Mouse (Mus musculus) limb, embryonic 10.5 days (tissue): Measurements from ENCODE around the gene Vamp9. TPM values are rescaled to one million over a fixed set of nuclear protein-coding genes. Genes with fewer than 3 reads are reported as not detected.

Experiments used
- DNase-seq: peaks from one replicate; pipeline ENCODE4 v3.0.0-alpha.2; 2017; ENCODE audit warnings: low spot score
- H3K27ac ChIP-seq: fragments of 300-500 bp; sonication (generic); 2 replicates; pipeline ENCODE4 v1.5.1; 2016; ENCODE audit warnings: mild to moderate bottlenecking
- H3K27me3 ChIP-seq: fragments of 300-500 bp; sonication (generic); 2 replicates; pipeline ENCODE4 v1.6.1; 2016; ENCODE audit warnings: low read depth, mild to moderate bottlenecking; ENCODE audit not compliant: poor library complexity, severe bottlenecking
- H3K36me3 ChIP-seq: fragments of 300-500 bp; sonication (generic); 2 replicates; pipeline ENCODE4 v1.6.1; 2016; ENCODE audit warnings: mild to moderate bottlenecking, moderate library complexity
- H3K4me1 ChIP-seq: fragments of 300-500 bp; sonication (generic); 2 replicates; pipeline ENCODE4 v1.6.1; 2016
- H3K4me3 ChIP-seq: fragments of 300-500 bp; sonication (generic); 2 replicates; pipeline ENCODE4 v1.5.1; 2016; ENCODE audit warnings: mild to moderate bottlenecking, moderate library complexity
- H3K9me3 ChIP-seq: fragments of 300-500 bp; sonication (generic); replicated peaks from 2 replicates; pipeline ENCODE4 v1.6.1; 2016; ENCODE audit warnings: mild to moderate bottlenecking
- WGBS: fragments of 180-500 bp; shearing (Covaris S2); methylation state at CpG from one replicate; pipeline ENCODE4 v1.1.7; 2016; 5-methylcytosine and 5-hydroxymethylcytosine counted together
- polyA plus RNA-seq: library from polyadenylated mRNA; unstranded; fragments of >200 nt; fragmentation: Nextera tagmentation; extraction: Ambion mirVana; gene quantifications from 2 replicates; pipeline ENCODE4 v1.2.1, GENCODE M21; 2016

Vamp9 gene
- polyA plus RNA-seq, 1 experiment from 2014 or later = not detected

DNA sequence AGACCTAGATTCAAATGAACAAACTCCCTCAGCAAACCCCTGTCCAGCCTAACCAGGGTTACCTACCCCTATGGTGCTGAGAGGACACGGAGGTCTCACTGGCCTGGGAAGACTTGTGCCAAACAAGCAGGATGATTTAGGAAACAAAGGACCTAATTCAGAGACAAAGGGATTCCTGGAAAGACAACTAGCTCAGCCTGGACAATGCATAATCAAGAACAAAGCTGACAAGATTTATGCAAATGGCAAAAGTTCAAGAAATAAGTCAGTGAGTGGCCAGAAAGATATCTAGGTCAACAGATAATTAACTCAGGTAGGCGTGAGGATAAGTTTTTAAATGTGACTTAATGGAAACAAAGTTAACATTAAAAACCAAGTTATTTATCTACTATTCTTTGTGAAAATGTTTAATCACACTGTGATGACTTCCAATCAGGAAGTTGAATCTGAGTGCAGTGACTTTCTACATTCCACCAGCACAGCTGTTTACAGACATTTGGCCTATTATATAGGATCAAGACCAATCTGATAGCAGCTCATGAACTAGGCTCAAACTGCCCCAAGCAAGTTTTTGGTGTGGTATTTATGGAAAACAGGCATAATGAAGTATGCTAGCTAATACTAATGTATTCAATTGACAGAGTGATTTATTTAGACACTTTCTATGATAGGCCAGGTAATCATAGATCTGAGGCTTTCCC, 53.3 kb downstream of the Vamp9 start:
- no peak overlapping the region for H3K27ac ChIP-seq
- DNase-seq = no peak
- H3K4me1 ChIP-seq = no peaks in the 10 kb centered on the region
- no peak overlapping the region for H3K4me3 ChIP-seq
- no peaks in the 10 kb centered on the region for H3K27me3 ChIP-seq
- peaks cover 76% of the 10 kb centered on the region for H3K36me3 ChIP-seq
- H3K9me3 ChIP-seq = no peaks in the 10 kb centered on the region
- WGBS = 90% methylated on average over 2 of the region's 2 CpGs

DNA sequence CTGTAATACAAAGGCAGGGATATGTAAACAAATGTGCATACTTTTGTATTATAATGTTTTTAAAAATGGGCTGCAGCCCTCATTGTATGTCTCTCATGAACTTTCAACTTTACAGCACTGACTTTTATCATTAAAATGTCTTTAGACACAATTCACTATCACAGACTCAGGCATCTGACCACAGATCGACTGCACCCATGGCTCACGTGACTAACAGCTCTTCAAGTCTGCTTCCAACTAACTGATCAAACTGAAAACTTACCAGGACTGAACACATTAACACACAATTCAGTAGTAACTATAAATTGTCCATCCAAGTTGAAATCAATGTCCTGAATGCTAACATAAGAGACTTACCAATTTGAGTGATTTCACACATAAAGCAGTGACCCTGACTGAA, 53.9 kb downstream of the Vamp9 start:
- H3K4me1 ChIP-seq = no peaks in the 10 kb centered on the region
- H3K27ac ChIP-seq = no peak overlapping the region
- no peaks in the 10 kb centered on the region for H3K9me3 ChIP-seq
- H3K27me3 ChIP-seq = no peaks in the 10 kb centered on the region
- WGBS = 91% methylated on average over 2 of the region's 2 CpGs
- DNase-seq = no peak
- peaks cover 82% of the 10 kb centered on the region for H3K36me3 ChIP-seq
- H3K4me3 ChIP-seq = no peak overlapping the region

DNA sequence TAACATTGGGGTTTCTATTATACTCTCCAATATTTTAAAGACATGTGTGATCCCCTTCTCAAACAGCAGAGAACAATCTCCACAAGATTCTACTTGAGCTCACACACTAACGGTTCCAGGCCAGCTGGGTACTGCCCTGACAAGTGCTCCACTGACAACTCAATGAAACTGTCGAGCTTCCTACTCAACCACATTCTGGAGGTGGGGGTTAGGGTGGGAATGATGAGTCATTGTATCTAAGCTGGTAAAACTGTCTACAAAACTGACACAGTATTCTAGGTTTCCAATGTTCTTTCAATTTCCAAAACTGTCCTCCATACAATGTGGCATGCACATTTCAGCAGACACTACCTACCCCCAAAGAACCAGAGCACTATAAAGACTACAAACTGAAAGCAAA, 67.9 kb downstream of the Vamp9 start:
- DNase-seq = no peak
- no peaks in the 10 kb centered on the region for H3K9me3 ChIP-seq
- peaks cover 28% of the 10 kb centered on the region for H3K4me1 ChIP-seq
- H3K36me3 ChIP-seq = peaks cover 80% of the 10 kb centered on the region
- H3K4me3 ChIP-seq = peak overlapping the region; percentile 98; the same call in 1 of the 2 replicates
- no peak overlapping the region for H3K27ac ChIP-seq
- H3K27me3 ChIP-seq = no peaks in the 10 kb centered on the region
- 52% methylated on average over 2 of the region's 2 CpGs for WGBS

DNA sequence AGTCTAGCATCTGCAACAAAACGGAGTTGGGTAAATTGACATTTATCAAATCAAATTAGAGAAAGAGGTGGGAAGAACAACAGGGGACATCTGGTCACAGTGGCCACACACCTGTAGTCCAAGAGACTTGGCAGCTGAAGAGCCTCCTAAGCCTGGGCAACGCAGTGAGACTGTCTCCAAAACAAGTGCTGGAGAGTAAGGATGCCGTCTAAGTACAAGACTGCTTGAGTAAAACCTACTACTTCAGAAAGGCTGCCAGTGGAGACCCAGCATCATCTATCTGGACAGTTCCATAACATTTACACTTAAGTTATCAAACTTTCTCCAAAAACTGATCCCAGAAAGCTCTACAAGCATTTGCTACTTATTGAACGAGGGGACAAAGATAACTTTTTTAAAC, 69.0 kb downstream of the Vamp9 start:
- Histone ChIP-seq H3K4me3 (peak overlapping the region; percentile 98), H3K4me1 (peaks cover 32% of the 10 kb centered on the region), H3K27me3 (no peaks in the 10 kb centered on the region), H3K9me3 (no peaks in the 10 kb centered on the region), H3K36me3 (peaks cover 72% of the 10 kb centered on the region), H3K27ac (no peak overlapping the region)
- DNase-seq = no peak
- WGBS = 83% methylated on average over 4 of the region's 4 CpGs

DNA sequence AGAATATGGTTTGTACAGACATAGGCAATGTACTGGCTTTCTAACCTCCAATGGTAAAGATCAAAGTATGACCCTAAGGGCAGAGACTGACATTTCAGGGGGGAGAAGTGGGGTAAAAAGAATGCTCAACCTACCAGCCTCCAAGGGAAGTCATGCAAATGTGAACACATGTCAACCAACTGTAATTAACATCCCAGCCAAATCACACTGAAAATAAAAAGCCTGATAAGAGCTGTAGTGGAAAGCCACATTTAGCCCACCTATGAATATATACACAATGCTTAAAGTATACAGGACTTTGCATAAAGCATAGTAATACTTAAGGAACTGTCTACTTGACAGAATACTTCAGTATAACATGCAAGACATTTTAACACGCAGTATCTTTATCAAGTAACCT, 69.7 kb downstream of the Vamp9 start:
- Histone ChIP-seq H3K9me3 (no peaks in the 10 kb centered on the region), H3K27me3 (no peaks in the 10 kb centered on the region), H3K4me3 (peak overlapping the region; percentile 98), H3K27ac (no peak overlapping the region), H3K36me3 (peaks cover 66% of the 10 kb centered on the region), H3K4me1 (peaks cover 32% of the 10 kb centered on the region)
- DNase-seq = no peak
- WGBS = 82% methylated on average over 1 of the region's 1 CpGs

DNA sequence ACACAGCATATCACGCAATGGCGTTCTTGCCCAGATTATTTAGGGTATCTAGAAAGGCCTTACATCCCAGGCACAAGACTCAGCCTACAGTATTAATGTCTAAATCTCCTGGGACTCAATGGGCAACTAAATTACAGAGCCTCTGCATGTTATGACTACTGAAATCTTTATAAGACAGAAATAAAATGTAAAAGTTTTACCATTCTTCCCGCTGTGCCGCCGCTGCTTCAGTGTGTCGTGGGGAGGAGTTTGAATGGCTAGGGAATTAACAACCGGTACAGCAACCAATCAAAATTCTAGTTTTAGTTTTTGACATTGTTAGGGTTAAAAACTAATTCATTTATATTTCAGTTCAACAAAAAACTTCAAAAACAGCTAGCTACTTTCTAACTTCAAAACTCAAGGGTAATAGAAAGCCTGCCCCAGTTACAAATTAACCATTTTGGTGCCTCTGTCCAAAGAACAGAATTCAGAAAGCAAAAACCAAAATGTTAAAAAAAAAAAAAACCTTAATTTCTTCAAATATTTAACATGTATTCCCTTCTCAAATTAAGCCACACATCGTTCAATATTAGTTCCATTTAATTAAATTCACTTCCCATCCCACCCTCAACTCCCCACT, 70.4 kb downstream of the Vamp9 start:
- peaks cover 32% of the 10 kb centered on the region for H3K4me1 ChIP-seq
- no peaks in the 10 kb centered on the region for H3K9me3 ChIP-seq
- no peaks in the 10 kb centered on the region for H3K27me3 ChIP-seq
- peak overlapping the region; percentile 98 for H3K4me3 ChIP-seq
- peaks cover 61% of the 10 kb centered on the region for H3K36me3 ChIP-seq
- 36% methylated on average over 8 of the region's 8 CpGs for WGBS
- no peak for DNase-seq
- H3K27ac ChIP-seq = peak overlapping the region; percentile 100; the same call in 1 of the 2 replicates

DNA sequence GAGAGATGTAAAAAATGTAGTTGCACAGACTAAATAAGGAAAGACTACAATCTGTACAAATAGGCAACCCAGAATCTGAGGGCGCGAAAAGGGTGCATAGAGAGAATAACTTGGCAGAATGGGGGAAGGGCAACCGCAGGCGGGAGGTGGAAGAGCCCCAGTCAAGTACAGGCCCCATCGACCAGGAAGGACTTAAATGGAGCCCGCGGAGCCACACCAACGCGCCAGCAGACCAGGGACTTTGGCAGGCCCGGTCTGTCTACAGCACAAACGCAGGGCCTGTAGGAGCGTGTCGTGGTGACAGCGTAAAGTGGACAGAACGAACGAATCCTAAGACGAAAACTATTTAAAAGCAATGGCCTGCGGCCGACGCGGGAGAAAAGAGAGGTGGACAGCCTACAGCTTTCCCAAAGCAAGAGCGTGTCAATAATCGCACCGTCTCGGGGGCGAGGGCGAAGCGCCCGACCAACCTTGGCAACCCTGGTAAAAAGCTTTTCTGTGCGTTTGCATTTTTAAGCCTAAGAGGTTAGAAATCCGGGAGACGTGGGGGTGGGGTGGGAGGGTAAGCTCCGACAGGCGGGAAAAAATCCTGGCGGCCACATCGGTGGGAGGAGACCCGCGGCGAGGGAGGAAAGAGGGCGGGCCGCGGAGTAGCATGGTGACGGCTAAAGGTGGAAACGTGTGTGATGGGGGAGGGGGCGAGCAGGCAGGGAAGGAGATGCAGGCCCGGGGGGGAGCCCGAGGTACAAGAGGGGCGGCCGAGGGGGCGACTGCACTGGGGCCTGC, 71.7 kb downstream of the Vamp9 start:
- peak overlapping the region; percentile 100 for H3K27ac ChIP-seq
- H3K4me3 ChIP-seq = peak overlapping the region; percentile 98
- H3K4me1 ChIP-seq = peaks cover 32% of the 10 kb centered on the region
- WGBS = under 1% methylated on average over 48 of the region's 50 CpGs
- H3K27me3 ChIP-seq = no peaks in the 10 kb centered on the region
- peaks cover 49% of the 10 kb centered on the region for H3K36me3 ChIP-seq
- no peaks in the 10 kb centered on the region for H3K9me3 ChIP-seq
- peak; percentile 87 for DNase-seq

DNA sequence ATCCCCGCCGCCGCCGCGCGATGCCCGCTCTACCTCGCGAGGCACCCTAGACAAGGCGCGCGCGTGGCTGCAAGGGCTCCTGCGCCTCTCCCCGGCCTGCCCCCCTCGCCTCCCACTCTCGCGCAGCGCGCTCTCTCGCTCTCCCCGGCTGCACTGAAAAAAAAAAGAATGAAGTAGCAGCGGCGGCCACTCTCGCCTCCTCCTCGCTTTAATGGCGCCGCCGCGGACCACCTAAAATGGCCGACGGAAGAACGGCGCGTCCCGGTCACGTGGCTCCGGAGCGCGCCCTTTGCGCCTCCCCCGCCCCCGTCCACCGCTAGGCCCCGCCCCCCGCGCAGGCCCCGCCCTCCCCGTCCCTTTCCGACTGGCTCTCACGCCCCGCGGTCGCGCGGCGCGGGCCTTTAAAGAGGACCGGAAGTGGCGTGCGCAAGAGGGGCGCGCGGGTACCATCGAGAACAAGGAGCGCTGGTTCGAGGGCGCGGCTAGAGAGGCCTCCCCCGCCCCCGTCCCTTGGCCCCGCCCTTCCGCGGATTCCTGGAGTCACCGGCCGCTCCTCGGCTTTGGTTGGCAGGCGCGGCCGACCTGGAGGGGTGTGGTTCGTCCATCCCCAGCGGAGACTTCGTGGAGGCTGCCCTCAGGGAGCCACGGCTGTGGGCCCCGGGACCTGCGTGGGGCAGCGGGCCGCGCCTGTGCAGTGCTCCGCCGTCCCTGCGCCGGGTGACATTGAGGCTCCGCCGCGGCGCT, 72.8 kb downstream of the Vamp9 start, which contains the start of the genes Hnrnpd and 4930524J08Rik:
Hnrnpd (minus strand) TSS at position 240 of the 744 bp plus-strand sequence.
4930524J08Rik (plus strand) TSS at position 363 of the 744 bp plus-strand sequence.
- WGBS = under 1% methylated on average over 96 of the region's 97 CpGs
- no peaks in the 10 kb centered on the region for H3K9me3 ChIP-seq
- no peaks in the 10 kb centered on the region for H3K27me3 ChIP-seq
- H3K27ac ChIP-seq = peak within 1 kb of the TSS; percentile 100
- peaks cover 29% of the 10 kb centered on the region for H3K4me1 ChIP-seq
- H3K36me3 ChIP-seq = peaks cover 37% of the 10 kb centered on the region
- peak; percentile 99 for DNase-seq
- peak within 1 kb of the TSS; percentile 98 for H3K4me3 ChIP-seq

DNA sequence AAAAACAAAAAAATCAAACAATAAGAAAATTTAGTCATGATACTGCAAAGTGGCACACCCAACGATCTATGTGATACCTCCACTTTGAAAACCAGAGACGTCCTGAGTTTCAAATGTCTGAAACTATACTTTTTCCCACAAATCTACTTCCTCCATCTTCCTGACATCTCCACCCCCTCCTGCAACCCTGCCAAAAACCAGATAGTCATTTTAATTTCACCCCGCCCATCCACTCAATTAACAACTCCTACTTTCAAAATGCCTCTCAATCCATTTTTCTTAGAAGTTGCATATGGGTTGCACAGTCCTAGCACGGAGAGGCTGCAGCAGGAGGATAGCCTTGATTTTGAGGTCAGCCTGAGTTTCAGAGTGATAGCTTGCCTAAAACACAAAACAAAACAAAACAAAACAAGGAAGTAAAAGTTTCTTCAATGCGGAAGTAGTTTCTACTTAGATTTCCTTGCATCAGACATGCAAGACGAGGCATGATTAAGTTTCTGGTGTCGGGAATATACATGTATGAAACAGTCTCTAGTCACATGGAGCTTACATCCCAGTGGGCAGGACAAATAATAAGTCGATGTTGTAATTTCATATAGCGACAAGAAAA, 77.5 kb downstream of the Vamp9 start:
- 92% methylated on average over 9 of the region's 9 CpGs for WGBS
- no peaks in the 10 kb centered on the region for H3K9me3 ChIP-seq
- peaks cover 5% of the 10 kb centered on the region; the same call in 1 of the 2 replicates for H3K4me1 ChIP-seq
- H3K36me3 ChIP-seq = peaks cover 3% of the 10 kb centered on the region; the same call in 1 of the 2 replicates
- no peak overlapping the region for H3K4me3 ChIP-seq
- no peaks in the 10 kb centered on the region for H3K27me3 ChIP-seq
- H3K27ac ChIP-seq = no peak overlapping the region
- no peak for DNase-seq

DNA sequence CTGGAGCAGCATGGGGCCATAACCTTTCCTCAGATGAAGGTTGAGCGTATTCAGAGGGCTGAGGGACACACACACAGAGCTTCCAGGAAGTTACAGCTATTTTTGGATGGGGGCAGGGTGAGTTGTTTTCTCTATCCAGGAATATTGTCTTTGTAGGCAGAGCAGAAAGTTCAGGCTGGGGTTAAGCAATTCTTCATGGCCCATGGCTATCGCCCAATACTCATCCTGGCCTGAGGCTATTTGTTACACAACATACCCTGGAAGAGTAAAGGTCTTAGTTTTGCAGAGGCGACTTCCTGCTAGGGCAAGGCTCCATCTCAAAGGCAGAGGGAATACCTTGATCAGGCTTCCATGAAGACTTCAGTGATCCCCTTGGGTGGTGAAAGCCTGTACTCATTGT, 88.1 kb downstream of the Vamp9 start:
- Histone ChIP-seq H3K36me3 (no peaks in the 10 kb centered on the region), H3K27ac (no peak overlapping the region), H3K4me1 (no peaks in the 10 kb centered on the region), H3K9me3 (no peaks in the 10 kb centered on the region), H3K4me3 (no peak overlapping the region), H3K27me3 (no peaks in the 10 kb centered on the region)
- WGBS = 78% methylated on average over 3 of the region's 3 CpGs
- DNase-seq = no peak

DNA sequence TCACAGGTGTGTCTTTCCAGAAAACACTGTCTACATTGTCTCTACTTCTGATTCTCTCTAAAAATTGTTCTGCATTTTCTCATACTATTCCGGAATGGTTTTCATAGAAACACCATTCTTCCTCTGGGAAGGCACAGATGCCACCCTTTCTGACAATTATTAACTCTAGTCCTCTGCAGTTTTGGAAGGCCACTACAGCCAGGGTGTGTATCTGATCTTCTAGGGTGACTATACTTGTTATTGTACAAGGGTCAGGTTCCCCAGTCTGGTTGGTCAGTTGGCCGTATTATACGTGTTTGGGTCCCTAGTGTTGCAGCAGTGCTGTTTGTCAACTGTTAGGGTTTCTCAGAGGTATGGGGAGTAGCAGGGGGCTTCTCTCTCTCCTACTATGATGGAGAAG, 88.6 kb downstream of the Vamp9 start:
- H3K4me1 ChIP-seq = no peaks in the 10 kb centered on the region
- 100% methylated on average over 3 of the region's 3 CpGs for WGBS
- DNase-seq = no peak

DNA sequence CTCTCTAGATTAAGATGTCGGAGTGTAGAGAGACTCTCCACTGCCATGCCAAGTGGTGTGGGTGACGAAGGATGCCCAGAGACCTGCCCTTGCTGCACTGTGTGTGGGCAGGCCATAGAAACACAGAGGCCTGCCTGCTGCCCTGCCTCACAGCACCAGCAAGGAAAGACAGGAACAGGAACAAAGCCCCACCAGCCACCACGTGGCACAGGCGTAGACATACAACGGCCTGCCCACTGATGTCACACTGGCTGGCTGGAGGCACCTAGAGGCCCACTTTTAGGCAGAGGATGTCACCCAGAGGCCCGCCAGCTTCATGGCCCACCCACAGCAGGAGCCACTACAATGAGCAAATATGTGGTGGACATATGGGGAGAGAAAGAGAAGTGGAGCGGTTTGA, 94.0 kb downstream of the Vamp9 start:
- Histone ChIP-seq H3K27ac (no peak overlapping the region), H3K4me1 (peaks cover 11% of the 10 kb centered on the region), H3K9me3 (no peaks in the 10 kb centered on the region), H3K36me3 (no peaks in the 10 kb centered on the region), H3K27me3 (no peaks in the 10 kb centered on the region), H3K4me3 (no peak overlapping the region)
- 82% methylated on average over 7 of the region's 7 CpGs for WGBS
- DNase-seq = no peak

More for the DNA sequence above, 88.6 kb downstream of the Vamp9 start:
- Histone ChIP-seq H3K9me3 (no peaks in the 10 kb centered on the region), H3K4me3 (no peak overlapping the region), H3K36me3 (no peaks in the 10 kb centered on the region), H3K27ac (no peak overlapping the region), H3K27me3 (no peaks in the 10 kb centered on the region)
